Mouse (Mus musculus) embryonic facial prominence, embryonic 13.5 days (tissue): ENCODE data around the gene Gpc2. TPM values are rescaled to one million over a fixed set of nuclear protein-coding genes. Genes with fewer than 3 reads are reported as not detected.
A peak's percentile ranks its signal among the peaks of the same experiment; 100 is the strongest.

Experiments used
- ATAC-seq: fragments of 200-750 bp; cut with Nextera tagmentation; 2 replicates; pipeline ENCODE4 v1.8.0; 2017; ENCODE audit warnings: low read depth; ENCODE audit not compliant: insufficient number of reproducible peaks, insufficient read depth, low FRiP score, low TSS enrichment
- H3K27ac ChIP-seq: fragments of 300-500 bp; sonication (generic); 2 replicates; pipeline ENCODE4 v1.5.1; 2015; ENCODE audit warnings: moderate library complexity, mild to moderate bottlenecking, inconsistent platforms
- H3K27me3 ChIP-seq: fragments of 300-500 bp; sonication (generic); 2 replicates; pipeline ENCODE4 v1.6.1; 2015; ENCODE audit warnings: mild to moderate bottlenecking, inconsistent platforms
- H3K36me3 ChIP-seq: fragments of 300-500 bp; sonication (generic); 2 replicates; pipeline ENCODE4 v1.6.1; 2015; ENCODE audit warnings: mild to moderate bottlenecking, inconsistent platforms
- H3K4me1 ChIP-seq: fragments of 300-500 bp; sonication (generic); 2 replicates; pipeline ENCODE4 v1.6.1; 2015; ENCODE audit warnings: inconsistent platforms
- H3K4me2 ChIP-seq: fragments of 300-500 bp; sonication (generic); 2 replicates; pipeline ENCODE4 v1.6.1; 2015; ENCODE audit warnings: moderate library complexity, mild to moderate bottlenecking, inconsistent platforms
- H3K4me3 ChIP-seq: fragments of 300-500 bp; sonication (generic); 2 replicates; pipeline ENCODE4 v1.5.1; 2015; ENCODE audit warnings: mild to moderate bottlenecking, inconsistent platforms
- H3K9ac ChIP-seq: fragments of 300-500 bp; sonication (generic); 2 replicates; pipeline ENCODE4 v1.6.1; 2015; ENCODE audit warnings: mild to moderate bottlenecking, inconsistent platforms
- H3K9me3 ChIP-seq: fragments of 300-500 bp; sonication (generic); 2 replicates; pipeline ENCODE4 v1.6.1; 2016; ENCODE audit warnings: inconsistent platforms
- WGBS: fragments of 180-500 bp; shearing (Covaris S2); methylation state at CpG from one replicate; pipeline ENCODE4 v1.1.7; 2015; ENCODE audit warnings: mixed read lengths; 5-methylcytosine and 5-hydroxymethylcytosine counted together
- polyA plus RNA-seq: library from polyadenylated mRNA; unstranded; fragments of >200 nt; fragmentation: Nextera tagmentation; extraction: Ambion mirVana; gene quantifications from 2 replicates; pipeline ENCODE4 v1.2.1, GENCODE M21; 2015

The Gpc2 gene
- polyA plus RNA-seq: 47.6 and 49.1 TPM in 2 replicates

DNA sequence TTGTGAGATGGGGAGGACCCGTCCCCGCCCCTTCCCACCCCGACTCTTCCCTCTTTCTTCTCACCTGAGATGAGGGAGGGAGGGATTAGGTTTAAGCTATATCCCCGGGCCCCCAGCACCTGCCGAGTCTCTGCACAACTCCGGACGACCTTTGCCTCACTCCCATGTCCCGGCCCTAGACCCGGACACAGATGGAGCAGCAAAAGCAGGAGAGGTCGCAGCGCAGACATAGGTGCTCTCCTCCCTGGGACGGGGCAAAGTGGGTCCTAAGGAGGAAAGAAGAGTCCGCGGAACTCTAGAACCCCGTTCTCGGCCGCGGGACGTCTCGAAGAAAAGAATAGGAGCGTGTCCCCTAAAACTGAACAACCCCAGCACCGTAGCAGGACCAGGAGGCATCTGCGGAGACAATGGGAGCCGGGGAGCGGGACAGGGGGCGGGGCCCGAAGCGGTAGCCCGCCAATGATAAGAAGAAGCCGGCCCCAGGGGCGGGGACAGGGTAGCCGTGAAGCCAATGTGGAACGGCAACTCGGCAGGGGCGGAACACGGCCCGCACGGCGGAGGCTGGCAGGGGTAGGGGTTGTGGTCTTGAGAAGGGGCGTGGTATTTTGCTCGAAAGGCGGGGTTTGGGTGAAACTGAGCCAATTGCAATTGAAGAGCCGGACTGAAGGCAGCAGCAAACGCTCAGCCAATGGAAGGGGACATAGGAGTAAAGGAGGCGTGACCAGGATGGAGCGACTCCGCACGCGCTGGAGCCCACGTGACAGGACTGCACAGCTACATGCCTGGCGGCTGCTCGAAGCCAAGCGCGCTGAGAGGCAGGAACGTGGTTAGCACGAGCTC lies at the start of gene Gpc2, which contains the start of the genes Gm43720 and Stag3:
Gpc2 (minus strand) TSS at position 421 of the 840 bp plus-strand sequence.
Gm43720 (minus strand) TSS at position 374 of the 840 bp plus-strand sequence.
Stag3 (plus strand) TSS at position 656 of the 840 bp plus-strand sequence.
- H3K27ac ChIP-seq: peak within 1 kb of the TSS; percentile 73
- WGBS: under 1% methylated on average over 56 of the region's 56 CpGs
- H3K36me3 ChIP-seq: peaks cover 32% of the 10 kb centered on the region
- H3K9ac ChIP-seq: peak within 1 kb of the TSS; percentile 86
- H3K4me2 ChIP-seq: peak within 1 kb of the TSS; percentile 84
- H3K4me1 ChIP-seq: peaks cover 47% of the 10 kb centered on the region
- peak; percentile 98 for ATAC-seq
- peak within 1 kb of the TSS; percentile 82 for H3K4me3 ChIP-seq
- peaks cover 8% of the 10 kb centered on the region for H3K9me3 ChIP-seq
- H3K27me3 ChIP-seq: no peaks in the 10 kb centered on the region; the same call in 1 of the 2 replicates

DNA sequence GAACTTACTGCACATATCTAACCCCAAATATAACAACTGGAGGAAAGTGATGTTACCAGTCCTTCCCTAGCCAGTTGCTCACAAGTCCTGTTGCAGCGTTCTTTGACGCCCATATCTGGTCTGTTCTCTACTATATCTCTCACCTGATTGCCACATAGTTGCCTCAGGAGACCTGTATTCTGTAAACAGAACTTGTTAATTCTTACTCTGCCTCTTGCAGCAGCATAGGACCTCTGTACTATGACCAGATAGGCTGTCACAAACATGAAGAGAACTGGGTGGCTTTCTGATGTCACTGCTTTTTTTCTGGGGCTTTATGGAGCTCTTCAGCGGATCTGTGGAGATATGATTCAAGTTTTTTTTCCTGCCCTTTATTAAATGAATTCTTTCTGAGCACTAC lies 33.0 kb upstream of the Gpc2 start:
- no peaks in the 10 kb centered on the region for H3K9me3 ChIP-seq
- 87% methylated on average over 3 of the region's 3 CpGs for WGBS
- no peaks in the 10 kb centered on the region for H3K36me3 ChIP-seq

DNA sequence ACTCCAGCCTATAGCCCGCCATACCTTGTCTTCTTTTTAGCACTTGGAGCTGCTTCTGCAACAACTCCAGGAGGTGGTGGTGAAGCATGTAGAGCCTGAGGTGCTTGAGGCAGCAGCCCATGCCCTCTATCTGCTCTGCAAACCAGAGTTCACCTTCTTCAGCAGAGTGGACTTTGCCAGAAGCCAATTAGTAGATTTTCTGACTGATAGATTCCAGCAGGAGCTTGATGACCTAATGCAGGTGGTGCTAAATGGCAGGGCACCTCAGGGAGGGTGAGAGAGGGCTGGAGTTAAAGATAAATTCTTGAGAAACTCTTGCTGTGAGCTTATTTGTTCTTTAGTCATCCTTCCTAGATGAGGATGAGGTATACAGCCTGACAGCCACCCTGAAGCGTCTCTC lies 19.8 kb upstream of the Gpc2 start:
- Histone ChIP-seq H3K4me3 (no peak overlapping the region), H3K27ac (no peak overlapping the region), H3K27me3 (no peaks in the 10 kb centered on the region), H3K4me2 (no peak overlapping the region), H3K36me3 (no peaks in the 10 kb centered on the region), H3K9me3 (no peaks in the 10 kb centered on the region), H3K9ac (no peak overlapping the region), H3K4me1 (no peaks in the 10 kb centered on the region)
- WGBS: 83% methylated on average over 2 of the region's 2 CpGs
- ATAC-seq: no peak

More for the DNA sequence above, 33.0 kb upstream of the Gpc2 start:
- H3K4me2 ChIP-seq: no peak overlapping the region
- no peaks in the 10 kb centered on the region for H3K4me1 ChIP-seq
- no peak overlapping the region for H3K4me3 ChIP-seq
- H3K27me3 ChIP-seq: no peaks in the 10 kb centered on the region
- H3K27ac ChIP-seq: no peak overlapping the region
- H3K9ac ChIP-seq: no peak overlapping the region
- no peak for ATAC-seq

DNA sequence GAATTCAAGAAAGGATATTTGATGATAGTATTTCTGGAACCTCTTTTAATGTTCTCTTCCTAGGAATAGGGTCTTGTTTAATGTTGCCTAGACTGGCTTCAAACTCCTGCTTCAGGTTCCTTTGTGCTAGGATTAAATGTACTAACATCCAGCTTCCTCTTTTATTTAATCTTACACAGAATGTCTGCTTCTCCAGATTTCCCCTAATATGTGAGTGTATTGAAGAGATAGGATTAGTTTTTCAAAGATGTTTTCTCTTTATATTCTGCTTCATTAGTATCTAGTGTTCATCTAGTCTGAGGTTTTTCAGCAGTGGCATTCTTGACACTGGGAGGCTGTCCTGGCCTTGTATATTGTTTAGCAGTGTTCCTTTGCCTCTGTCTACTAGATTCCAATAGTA lies 14.4 kb upstream of the Gpc2 start:
- no peak overlapping the region for H3K4me2 ChIP-seq
- H3K4me3 ChIP-seq: no peak overlapping the region
- no peak for ATAC-seq
- no peaks in the 10 kb centered on the region for H3K36me3 ChIP-seq
- no peaks in the 10 kb centered on the region for H3K4me1 ChIP-seq
- no peak overlapping the region for H3K9ac ChIP-seq
- no peaks in the 10 kb centered on the region for H3K27me3 ChIP-seq
- no peaks in the 10 kb centered on the region for H3K9me3 ChIP-seq
- H3K27ac ChIP-seq: no peak overlapping the region

DNA sequence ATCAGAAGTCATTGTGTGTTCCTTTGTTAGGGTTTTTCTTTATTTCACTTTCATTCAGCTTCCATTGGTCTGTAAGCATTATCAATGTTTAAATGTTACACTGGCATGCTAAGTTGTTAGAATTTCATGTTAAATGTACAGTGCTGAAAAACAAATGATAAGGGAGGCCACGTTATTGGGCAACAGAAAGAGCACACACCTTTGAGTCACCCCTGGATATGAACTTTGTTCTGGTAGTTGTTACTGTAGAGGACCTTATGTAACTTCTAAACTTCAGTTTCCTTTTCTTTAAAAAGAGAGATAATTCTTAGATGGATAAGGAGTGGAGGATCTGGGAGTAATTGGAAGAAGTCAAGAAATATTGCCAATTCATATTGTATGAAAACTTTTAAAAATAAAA lies 11.8 kb upstream of the Gpc2 start:
- WGBS: 86% methylated on average over 1 of the region's 1 CpGs
- H3K4me3 ChIP-seq: no peak overlapping the region
- no peak for ATAC-seq
- H3K4me2 ChIP-seq: no peak overlapping the region
- no peak overlapping the region for H3K27ac ChIP-seq
- H3K36me3 ChIP-seq: no peaks in the 10 kb centered on the region
- no peaks in the 10 kb centered on the region for H3K27me3 ChIP-seq
- no peaks in the 10 kb centered on the region for H3K4me1 ChIP-seq
- H3K9me3 ChIP-seq: no peaks in the 10 kb centered on the region
- H3K9ac ChIP-seq: no peak overlapping the region

DNA sequence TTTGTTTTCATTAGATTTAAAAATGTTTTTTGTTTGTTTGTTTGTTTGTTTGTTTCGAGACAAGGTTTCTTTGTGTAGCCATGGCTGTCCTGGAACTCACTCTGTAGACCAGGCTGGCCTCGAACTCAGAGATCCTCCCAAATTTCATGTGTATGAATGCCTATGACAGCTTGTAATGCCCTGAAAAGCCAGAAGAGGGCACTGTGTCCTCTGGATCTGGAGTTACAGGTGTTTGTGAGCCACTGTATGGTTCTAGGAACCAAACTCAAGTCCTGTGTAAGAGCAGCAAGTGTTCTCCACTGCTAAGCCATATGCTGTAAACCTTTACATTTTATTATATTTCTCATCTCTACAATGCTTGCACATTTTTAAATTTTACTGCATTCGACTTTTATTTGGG lies 8.1 kb upstream of the Gpc2 start:
- no peaks in the 10 kb centered on the region for H3K9me3 ChIP-seq
- H3K4me3 ChIP-seq: no peak overlapping the region
- H3K4me1 ChIP-seq: no peaks in the 10 kb centered on the region
- H3K9ac ChIP-seq: no peak overlapping the region
- no peak for ATAC-seq
- H3K36me3 ChIP-seq: no peaks in the 10 kb centered on the region
- WGBS: 77% methylated on average over 3 of the region's 3 CpGs
- no peaks in the 10 kb centered on the region for H3K27me3 ChIP-seq
- no peak overlapping the region for H3K27ac ChIP-seq
- H3K4me2 ChIP-seq: no peak overlapping the region

DNA sequence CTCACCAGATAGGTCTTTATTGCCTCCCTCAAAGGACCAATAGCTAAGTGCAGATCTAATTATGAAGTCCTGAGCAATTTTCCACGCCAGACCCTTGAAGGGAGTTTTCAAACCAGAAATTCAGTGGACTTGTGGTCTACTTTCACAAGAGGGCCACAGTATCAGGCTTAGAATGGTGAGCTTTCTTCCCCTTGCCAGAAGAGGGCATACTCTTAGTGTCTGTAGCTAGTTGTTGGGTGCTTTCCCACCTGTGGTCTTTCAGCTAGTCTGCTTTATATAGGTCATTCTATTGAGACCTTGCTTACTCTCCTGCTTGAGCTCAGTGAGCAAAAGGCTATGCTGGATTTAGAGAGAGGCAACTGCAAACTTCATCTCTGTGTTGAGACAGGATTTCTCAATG lies 3.7 kb upstream of the Gpc2 start:
- no peaks in the 10 kb centered on the region; the same call in 1 of the 2 replicates for H3K27me3 ChIP-seq
- ATAC-seq: no peak
- H3K9ac ChIP-seq: no peak overlapping the region
- WGBS: 61% methylated on average over 1 of the region's 1 CpGs
- H3K36me3 ChIP-seq: no peaks in the 10 kb centered on the region
- no peak overlapping the region for H3K27ac ChIP-seq
- peaks cover 8% of the 10 kb centered on the region for H3K9me3 ChIP-seq
- peaks cover 10% of the 10 kb centered on the region for H3K4me1 ChIP-seq
- H3K4me3 ChIP-seq: no peak overlapping the region
- H3K4me2 ChIP-seq: no peak overlapping the region

DNA sequence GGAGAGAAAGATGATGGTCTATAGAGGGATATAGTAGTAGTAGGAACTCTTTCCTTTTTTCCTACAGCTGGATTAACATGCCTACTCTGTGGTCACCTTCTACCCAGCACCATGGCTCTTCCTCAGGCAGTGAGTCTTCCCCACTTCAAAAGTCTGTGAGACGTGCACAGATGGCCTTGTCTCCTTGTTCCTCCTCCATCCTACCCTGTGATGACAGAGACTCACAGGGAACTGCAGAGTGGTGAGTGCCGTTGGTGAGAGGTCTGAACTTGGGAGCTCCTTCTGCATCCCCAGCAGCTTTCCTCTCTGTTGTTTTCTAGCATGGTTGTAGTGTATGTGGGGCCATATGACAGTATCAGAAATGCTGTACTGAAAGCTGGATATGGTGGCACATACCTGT lies 2.0 kb upstream of the Gpc2 start:
- H3K4me1 ChIP-seq: peaks cover 27% of the 10 kb centered on the region
- H3K27me3 ChIP-seq: no peaks in the 10 kb centered on the region; the same call in 1 of the 2 replicates
- no peak overlapping the region for H3K9ac ChIP-seq
- peaks cover 16% of the 10 kb centered on the region for H3K36me3 ChIP-seq
- ATAC-seq: no peak
- H3K4me3 ChIP-seq: no peak overlapping the region
- H3K9me3 ChIP-seq: peaks cover 8% of the 10 kb centered on the region
- no peak overlapping the region for H3K27ac ChIP-seq
- 82% methylated on average over 2 of the region's 2 CpGs for WGBS
- no peak overlapping the region for H3K4me2 ChIP-seq

DNA sequence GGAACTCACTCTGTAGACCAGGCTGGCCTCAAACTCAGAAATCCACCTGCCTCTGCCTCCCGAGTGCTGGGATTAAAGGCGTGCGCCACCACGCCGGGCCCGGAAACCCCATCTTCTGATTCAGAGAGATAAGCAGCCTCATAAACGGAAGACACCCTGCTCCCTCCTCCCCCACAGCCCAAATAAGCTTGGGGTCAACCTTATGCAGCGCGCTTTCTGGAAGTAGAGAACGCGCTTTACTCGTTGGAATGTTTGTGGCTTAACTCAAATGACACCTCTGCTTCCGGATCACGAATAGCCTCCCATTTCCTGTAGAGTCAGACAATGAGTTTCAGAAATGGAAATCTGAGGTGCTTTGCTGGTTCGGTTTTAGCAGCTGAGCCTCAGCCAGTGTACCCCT lies 1.0 kb upstream of the Gpc2 start:
- Histone ChIP-seq H3K4me1 (peaks cover 37% of the 10 kb centered on the region), H3K27ac (no peak overlapping the region), H3K36me3 (peaks cover 24% of the 10 kb centered on the region), H3K4me3 (no peak overlapping the region), H3K27me3 (no peaks in the 10 kb centered on the region; the same call in 1 of the 2 replicates), H3K4me2 (0 out of 2 replicates have a peak overlapping the region, but pooled peaks have one; percentile 84), H3K9ac (no peak overlapping the region), H3K9me3 (peaks cover 8% of the 10 kb centered on the region)
- ATAC-seq: no peak
- WGBS: 92% methylated on average over 15 of the region's 15 CpGs

DNA sequence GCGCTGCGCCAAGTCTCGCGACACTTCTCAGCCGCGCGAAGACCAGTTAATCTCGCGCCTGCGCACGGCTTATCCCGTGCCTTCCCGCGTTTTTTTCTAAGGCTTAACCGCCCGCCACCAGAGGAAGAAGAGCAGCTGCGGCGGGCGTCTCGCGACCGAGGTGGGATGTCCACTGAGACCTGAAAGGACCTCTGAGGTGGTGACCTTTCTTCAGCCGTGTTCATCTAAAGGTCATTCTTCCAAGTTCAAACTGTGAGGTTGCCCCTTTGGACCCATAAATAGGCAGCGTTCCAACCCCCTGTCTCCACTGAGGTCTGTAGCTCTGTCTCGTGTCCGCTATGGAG lies 592 bp upstream of the Gpc2 start:
- no peak overlapping the region for H3K27ac ChIP-seq
- peak overlapping the region; percentile 82 for H3K4me3 ChIP-seq
- ATAC-seq: no peak
- peak overlapping the region; percentile 84 for H3K4me2 ChIP-seq
- peaks cover 41% of the 10 kb centered on the region for H3K4me1 ChIP-seq
- no peak overlapping the region for H3K9ac ChIP-seq
- 21% methylated on average over 26 of the region's 26 CpGs for WGBS
- H3K27me3 ChIP-seq: no peaks in the 10 kb centered on the region; the same call in 1 of the 2 replicates
- peaks cover 28% of the 10 kb centered on the region for H3K36me3 ChIP-seq
- peaks cover 8% of the 10 kb centered on the region for H3K9me3 ChIP-seq

DNA sequence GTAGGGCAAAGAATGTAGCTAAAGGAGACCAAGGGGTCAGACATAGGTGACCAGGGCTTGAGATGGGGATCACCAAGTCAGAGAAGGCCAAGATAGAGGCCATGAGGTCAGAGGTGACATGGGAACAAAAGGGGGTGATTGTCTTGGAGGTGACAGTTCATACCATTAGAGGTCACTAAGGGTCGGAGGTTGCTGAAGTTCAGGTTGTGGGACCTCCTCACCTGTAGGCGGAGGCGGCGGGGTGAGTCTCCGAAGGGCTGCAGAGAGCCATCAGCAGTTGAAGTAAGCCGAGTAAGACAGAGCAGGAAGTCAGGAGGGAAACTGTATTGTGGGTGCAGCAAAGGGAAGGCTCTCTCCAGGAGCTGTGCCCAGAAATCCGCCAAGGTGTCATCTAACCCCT lies 1.8 kb downstream of the Gpc2 start:
- Histone ChIP-seq H3K4me2 (peak overlapping the region; percentile 84), H3K36me3 (peaks cover 37% of the 10 kb centered on the region), H3K9ac (no peak overlapping the region), H3K4me3 (0 out of 2 replicates have a peak overlapping the region, but pooled peaks have one; percentile 82), H3K27me3 (no peaks in the 10 kb centered on the region; the same call in 1 of the 2 replicates), H3K27ac (no peak overlapping the region), H3K4me1 (peaks cover 51% of the 10 kb centered on the region), H3K9me3 (peaks cover 8% of the 10 kb centered on the region)
- ATAC-seq: no peak
- WGBS: 82% methylated on average over 7 of the region's 7 CpGs
